Mouse (Mus musculus) hindbrain, embryonic 11.5 days (tissue): ENCODE measurements around the gene 1700069L16Rik. TPM values are rescaled to one million over a fixed set of nuclear protein-coding genes. Genes with fewer than 3 reads are reported as not detected.
A peak's percentile ranks its signal among the peaks of the same experiment; 100 is the strongest.

ENCODE experiments used
- ATAC-seq: fragments of 200-750 bp; cut with Nextera tagmentation; 2 replicates; pipeline ENCODE4 v1.8.0; 2017; ENCODE audit warnings: mild to moderate bottlenecking, moderate TSS enrichment, moderate library complexity; ENCODE audit not compliant: low FRiP score
- DNase-seq: peaks from one replicate; pipeline ENCODE4 v3.0.0-alpha.2; 2015; ENCODE audit warnings: low spot score
- H3K27ac ChIP-seq: fragments of 300-500 bp; sonication (generic); 2 replicates; pipeline ENCODE4 v1.5.1; 2014; ENCODE audit warnings: mild to moderate bottlenecking, low read depth, low read length
- H3K27me3 ChIP-seq: fragments of 300-500 bp; sonication (generic); 2 replicates; pipeline ENCODE4 v1.6.1; 2014; ENCODE audit warnings: mild to moderate bottlenecking, low read length, moderate library complexity, mixed read lengths; ENCODE audit not compliant: control insufficient read depth, insufficient read depth
- H3K36me3 ChIP-seq: fragments of 300-500 bp; sonication (generic); 2 replicates; pipeline ENCODE4 v1.6.1; 2014; ENCODE audit warnings: mild to moderate bottlenecking, low read length, moderate library complexity, mixed read lengths; ENCODE audit not compliant: control insufficient read depth, insufficient read depth
- H3K4me1 ChIP-seq: fragments of 300-500 bp; sonication (generic); replicated peaks from 2 replicates; pipeline ENCODE4 v1.6.1; 2014; ENCODE audit warnings: low read length, mixed read lengths; ENCODE audit not compliant: control insufficient read depth, insufficient read depth
- H3K4me2 ChIP-seq: fragments of 300-500 bp; sonication (generic); replicated peaks from 2 replicates; pipeline ENCODE4 v1.6.1; 2014; ENCODE audit warnings: mild to moderate bottlenecking, low read depth, low read length
- H3K4me3 ChIP-seq: fragments of 300-500 bp; sonication (generic); 2 replicates; pipeline ENCODE4 v1.5.1; 2014; ENCODE audit warnings: low read depth, low read length
- H3K9ac ChIP-seq: fragments of 300-500 bp; sonication (generic); 2 replicates; pipeline ENCODE4 v1.6.1; 2014; ENCODE audit warnings: low read depth, low read length
- H3K9me3 ChIP-seq: fragments of 300-500 bp; sonication (generic); 2 replicates; pipeline ENCODE4 v1.6.1; 2016; ENCODE audit warnings: low read length; ENCODE audit not compliant: control insufficient read depth
- WGBS: fragments of 180-500 bp; shearing (Covaris S2); extraction: QIAGEN DNeasy Blood & Tissue Kit; methylation state at CpG from one replicate; pipeline ENCODE4 v1.1.7; 2014; 5-methylcytosine and 5-hydroxymethylcytosine counted together
- polyA plus RNA-seq: library from polyadenylated mRNA; unstranded; fragments of >200 nt; fragmentation: Nextera tagmentation; extraction: Ambion mirVana; gene quantifications from 2 replicates; pipeline ENCODE4 v1.2.1, GENCODE M21; 2014

The 1700069L16Rik gene
- polyA plus RNA-seq, 1 experiment from 2014 or later: not detected

DNA sequence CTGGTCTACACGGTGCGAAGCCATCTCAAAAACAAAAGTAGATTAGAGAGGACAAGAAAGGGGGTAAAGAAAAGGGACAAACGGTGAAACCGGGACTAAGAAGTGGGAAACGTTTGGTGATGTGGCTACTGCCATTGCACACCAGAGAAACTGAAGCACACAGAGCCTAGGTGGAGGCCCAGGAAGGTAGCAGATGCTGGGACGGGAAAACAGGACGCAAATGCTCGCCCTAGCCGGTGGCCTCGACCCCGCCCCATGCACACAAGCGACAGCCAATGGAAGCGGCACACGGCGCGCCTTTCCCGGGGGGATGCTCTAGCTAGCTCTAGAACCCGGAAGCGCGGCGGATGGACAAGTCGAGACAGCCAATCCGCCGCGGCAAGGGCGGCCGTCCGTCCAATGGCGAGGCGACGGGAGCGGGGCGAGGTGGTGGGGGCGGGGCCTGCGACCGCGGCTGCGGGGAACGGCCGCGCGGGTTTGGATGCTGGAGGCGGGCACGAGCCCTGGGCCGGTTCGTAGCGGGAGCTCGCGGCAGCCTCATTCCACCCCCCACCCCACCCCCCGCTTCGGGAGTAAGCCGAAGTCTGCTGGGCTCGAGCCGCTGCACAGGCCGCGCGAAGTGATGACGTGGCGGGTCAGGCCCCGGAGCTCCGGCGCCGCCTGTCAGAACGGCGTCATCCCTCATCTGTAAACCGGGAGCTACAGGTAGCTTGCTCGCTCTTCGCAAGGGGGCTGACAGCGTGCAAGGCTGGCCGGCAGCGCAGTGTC is 11.0 kb upstream of the 1700069L16Rik start, which contains the start of gene Ficd:
Gene Ficd (plus strand): TSS at position 459 of the 768 bp plus-strand sequence.
- H3K27me3 ChIP-seq: no peaks in the 10 kb centered on the region
- DNase-seq (peak; percentile 99), ATAC-seq (peak; percentile 95)
- H3K27ac ChIP-seq: peak within 1 kb of the TSS; percentile 93
- peak within 1 kb of the TSS; percentile 51 for H3K4me3 ChIP-seq
- H3K36me3 ChIP-seq: 0 out of 2 replicates have a peak, but pooled peaks cover 9% of the 10 kb centered on the region
- peak within 1 kb of the TSS; percentile 71 for H3K9ac ChIP-seq
- H3K4me1 ChIP-seq: peaks cover 6% of the 10 kb centered on the region; the same call in 1 of the 2 replicates
- no peaks in the 10 kb centered on the region for H3K9me3 ChIP-seq
- under 1% methylated on average over 47 of the region's 71 CpGs for WGBS
- H3K4me2 ChIP-seq: peak within 1 kb of the TSS; percentile 83

DNA sequence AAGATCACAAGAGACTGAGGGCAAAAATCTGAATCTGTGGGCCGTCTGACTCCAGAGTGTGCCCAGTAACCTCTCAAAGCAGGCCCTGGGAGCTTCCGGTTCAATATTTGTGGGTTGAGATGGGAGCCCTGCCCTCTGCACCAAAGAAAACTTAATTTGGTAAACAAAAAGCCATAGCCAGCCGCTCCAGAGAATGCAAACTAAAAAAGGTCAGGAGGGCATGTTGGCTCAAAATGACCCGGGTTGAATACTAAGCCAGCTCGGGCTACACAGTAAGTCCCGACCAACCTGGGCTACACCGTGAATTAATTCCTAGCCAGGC is 10.4 kb upstream of the 1700069L16Rik start:
- 0 out of 2 replicates have a peak, but pooled peaks cover 6% of the 10 kb centered on the region for H3K36me3 ChIP-seq
- H3K4me3 ChIP-seq: peak overlapping the region; percentile 51
- H3K9me3 ChIP-seq: no peaks in the 10 kb centered on the region
- peak overlapping the region; percentile 62 for H3K9ac ChIP-seq
- H3K27ac ChIP-seq: peak overlapping the region; percentile 93
- ATAC-seq: no peak
- WGBS: 28% methylated on average over 7 of the region's 7 CpGs
- peaks cover 6% of the 10 kb centered on the region; the same call in 1 of the 2 replicates for H3K4me1 ChIP-seq
- H3K27me3 ChIP-seq: no peaks in the 10 kb centered on the region
- peak overlapping the region; percentile 83 for H3K4me2 ChIP-seq
- DNase-seq: no peak

- DNase-seq (no peak), ATAC-seq (no peak)
- no peak overlapping the region for H3K27ac ChIP-seq
- H3K4me1 ChIP-seq: peaks cover 6% of the 10 kb centered on the region; the same call in 1 of the 2 replicates
- H3K9ac ChIP-seq: no peak overlapping the region
- WGBS: 75% methylated on average over 5 of the region's 5 CpGs
- no peak overlapping the region for H3K4me2 ChIP-seq
- H3K36me3 ChIP-seq: 0 out of 2 replicates have a peak, but pooled peaks cover 6% of the 10 kb centered on the region
- no peak overlapping the region for H3K4me3 ChIP-seq
- no peaks in the 10 kb centered on the region for H3K27me3 ChIP-seq
- H3K9me3 ChIP-seq: no peaks in the 10 kb centered on the region
Observed at GRCm38 (mm10) chr5:113734376-113734775, 9.8 kb upstream of the 1700069L16Rik start.

DNA sequence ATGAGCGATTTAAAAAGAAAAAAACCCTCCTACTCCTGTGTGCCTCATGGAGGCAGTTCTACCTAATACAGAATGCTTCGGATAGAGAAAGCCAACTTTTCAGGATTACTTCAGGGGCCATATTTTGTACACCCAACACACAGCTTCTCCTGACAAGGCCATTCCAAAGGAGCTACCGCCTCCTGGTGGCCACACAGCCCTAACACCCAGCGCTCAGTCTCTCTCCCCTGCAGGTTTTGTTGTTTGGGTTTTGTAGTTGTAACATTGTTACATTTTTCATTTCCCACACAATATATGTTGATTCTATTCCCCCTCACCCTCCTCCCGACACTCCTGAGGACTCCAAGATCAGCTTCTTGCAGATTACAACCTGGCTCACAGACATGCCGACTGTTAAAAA is 7.6 kb upstream of the 1700069L16Rik start:
- no peak overlapping the region for H3K27ac ChIP-seq
- WGBS: 34% methylated on average over 6 of the region's 6 CpGs
- ATAC-seq (no peak), DNase-seq (peak; percentile 74)
- no peaks in the 10 kb centered on the region for H3K9me3 ChIP-seq
- H3K36me3 ChIP-seq: no peaks in the 10 kb centered on the region
- no peak overlapping the region for H3K4me2 ChIP-seq
- H3K4me3 ChIP-seq: no peak overlapping the region
- peaks cover 6% of the 10 kb centered on the region; the same call in 1 of the 2 replicates for H3K4me1 ChIP-seq
- no peak overlapping the region for H3K9ac ChIP-seq
- H3K27me3 ChIP-seq: no peaks in the 10 kb centered on the region

- H3K27me3 ChIP-seq: no peaks in the 10 kb centered on the region
- H3K9me3 ChIP-seq: no peaks in the 10 kb centered on the region
- H3K27ac ChIP-seq: no peak overlapping the region
- DNase-seq (no peak), ATAC-seq (no peak)
- H3K36me3 ChIP-seq: no peaks in the 10 kb centered on the region
- no peak overlapping the region for H3K4me3 ChIP-seq
- no peaks in the 10 kb centered on the region for H3K4me1 ChIP-seq
- H3K9ac ChIP-seq: no peak overlapping the region
- WGBS: 91% methylated on average over 7 of the region's 7 CpGs
- no peak overlapping the region for H3K4me2 ChIP-seq
Observed at GRCm38 (mm10) chr5:113731174-113731573, 6.6 kb upstream of the 1700069L16Rik start.

DNA sequence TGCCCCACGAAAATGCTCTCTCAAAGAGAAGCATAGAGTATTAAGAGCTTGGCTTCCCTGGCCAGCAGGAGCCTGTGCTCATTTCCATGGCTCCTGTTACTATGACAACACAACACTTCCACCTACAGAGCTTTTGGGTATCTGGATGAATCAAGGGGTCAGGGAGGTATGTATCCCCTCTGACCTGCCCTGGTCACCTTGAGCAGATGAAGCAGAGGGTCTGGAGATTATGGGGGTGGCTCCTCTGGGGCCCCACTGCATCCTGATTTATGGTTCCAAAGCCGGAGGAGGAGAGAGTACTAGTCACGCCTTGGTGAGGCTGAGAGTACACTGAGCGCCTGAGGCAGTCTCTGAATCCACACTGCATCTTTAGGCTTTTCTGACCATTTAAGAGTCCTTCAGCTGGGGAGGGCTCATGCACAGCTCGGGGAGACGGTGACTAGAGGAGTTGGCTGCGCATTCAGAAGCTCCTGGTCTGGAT is 6.1 kb upstream of the 1700069L16Rik start:
- DNase-seq (no peak), ATAC-seq (no peak)
- no peak overlapping the region for H3K4me3 ChIP-seq
- no peak overlapping the region for H3K4me2 ChIP-seq
- no peaks in the 10 kb centered on the region for H3K9me3 ChIP-seq
- no peaks in the 10 kb centered on the region for H3K36me3 ChIP-seq
- WGBS: 69% methylated on average over 7 of the region's 7 CpGs
- H3K27me3 ChIP-seq: no peaks in the 10 kb centered on the region
- no peak overlapping the region for H3K27ac ChIP-seq
- no peaks in the 10 kb centered on the region for H3K4me1 ChIP-seq
- H3K9ac ChIP-seq: no peak overlapping the region

DNA sequence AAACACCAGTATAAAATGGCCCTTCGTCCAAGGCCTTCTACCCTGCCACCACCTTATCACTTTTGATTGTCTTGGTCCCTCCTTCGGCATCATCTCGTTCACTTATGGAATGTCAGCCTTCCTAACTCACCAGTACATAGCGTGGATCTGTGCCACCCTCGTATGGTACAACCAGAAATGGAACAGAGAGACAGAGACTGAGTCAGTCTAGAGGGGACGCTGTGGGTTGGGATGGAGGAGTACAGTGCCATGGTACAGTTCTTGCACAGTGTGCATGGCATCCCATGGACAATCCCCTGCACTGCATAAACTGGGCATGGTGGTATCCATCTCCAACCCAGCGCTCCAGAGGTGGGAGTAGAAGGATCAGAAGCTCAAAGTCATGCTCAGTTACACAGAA is 4.1 kb upstream of the 1700069L16Rik start:
- H3K9me3 ChIP-seq: no peaks in the 10 kb centered on the region
- no peak overlapping the region for H3K27ac ChIP-seq
- H3K4me3 ChIP-seq: no peak overlapping the region
- no peaks in the 10 kb centered on the region for H3K4me1 ChIP-seq
- ATAC-seq (no peak), DNase-seq (no peak)
- H3K4me2 ChIP-seq: no peak overlapping the region
- no peak overlapping the region for H3K9ac ChIP-seq
- 92% methylated on average over 7 of the region's 7 CpGs for WGBS
- no peaks in the 10 kb centered on the region for H3K36me3 ChIP-seq
- no peaks in the 10 kb centered on the region for H3K27me3 ChIP-seq

- Histone ChIP-seq H3K4me1 (no peaks in the 10 kb centered on the region), H3K4me3 (no peak overlapping the region), H3K27me3 (no peaks in the 10 kb centered on the region), H3K36me3 (no peaks in the 10 kb centered on the region), H3K27ac (no peak overlapping the region), H3K9me3 (no peaks in the 10 kb centered on the region), H3K9ac (no peak overlapping the region), H3K4me2 (no peak overlapping the region)
- no peak for ATAC-seq
- 79% methylated on average over 7 of the region's 7 CpGs for WGBS
- DNase-seq: no peak
Observed at GRCm38 (mm10) chr5:113728011-113728410, 3.4 kb upstream of the 1700069L16Rik start.

DNA sequence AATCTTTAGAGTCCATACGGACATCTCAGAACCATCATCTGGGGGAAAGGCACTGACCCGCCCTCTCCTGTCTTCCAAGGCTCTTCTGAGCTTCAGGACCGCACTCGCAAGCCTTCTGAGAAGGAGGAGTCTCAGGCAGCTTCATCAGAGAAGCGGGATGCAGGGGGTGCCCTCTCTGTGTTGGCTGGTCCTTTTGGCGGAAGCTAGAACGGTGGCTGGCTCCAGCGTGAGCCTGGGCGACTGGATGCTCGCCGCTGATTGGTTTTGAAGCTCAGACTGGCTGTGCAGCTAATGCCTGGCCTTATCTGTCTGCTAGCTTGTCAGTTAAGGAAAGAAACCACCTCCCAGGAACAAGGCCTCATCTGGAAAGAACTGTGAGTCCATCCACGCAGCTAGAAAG is 2.7 kb upstream of the 1700069L16Rik start:
- Histone ChIP-seq H3K9ac (no peak overlapping the region), H3K4me1 (no peaks in the 10 kb centered on the region), H3K4me3 (no peak overlapping the region), H3K27me3 (no peaks in the 10 kb centered on the region), H3K27ac (no peak overlapping the region), H3K36me3 (no peaks in the 10 kb centered on the region), H3K9me3 (no peaks in the 10 kb centered on the region), H3K4me2 (no peak overlapping the region)
- DNase-seq: no peak
- no peak for ATAC-seq
- 69% methylated on average over 12 of the region's 12 CpGs for WGBS
